Mouse (Mus musculus): Measurements from ENCODE around the gene Ankrd53.

DNA sequence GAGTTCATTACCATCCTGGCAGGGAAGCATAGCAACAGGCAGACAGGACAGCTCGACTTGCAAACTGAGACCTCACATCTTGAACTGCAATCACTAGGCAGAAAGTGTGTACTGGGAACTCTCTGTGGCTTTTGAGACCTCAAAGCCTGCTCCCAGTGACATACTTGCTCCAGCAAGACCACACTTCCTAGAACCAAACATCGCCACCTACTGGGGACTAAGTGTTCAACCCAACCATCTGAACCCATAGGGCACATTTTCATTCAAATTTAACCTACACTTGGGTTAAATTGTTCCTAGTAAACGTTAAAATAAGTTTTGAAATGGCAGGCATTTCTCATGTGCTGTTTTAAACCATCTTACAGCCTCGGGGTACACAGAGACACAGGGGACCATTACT, 35.3 kb upstream of the Ankrd53 start:
- TF ChIP-seq CTCF (IDR thresholded peaks at IDR 0.05; ENCODE audit: low read depth): peak; percentile 42
- TF ChIP-seq EP300 (IDR thresholded peaks at IDR 0.05; ENCODE audit: low read depth): no peak

Measured in liver, postnatal 0 days (tissue).